Mouse (Mus musculus) lung, postnatal 0 days (tissue): ENCODE measurements around the gene Gm17655. TPM values are rescaled to one million over a fixed set of nuclear protein-coding genes. Genes with fewer than 3 reads are reported as not detected.
A peak's percentile ranks its signal among the peaks of the same experiment; 100 is the strongest.

Experiments used
- ATAC-seq: fragments of 200-750 bp; cut with Nextera tagmentation; 2 replicates; pipeline ENCODE4 v1.8.0; 2017; ENCODE audit warnings: moderate library complexity
- DNase-seq: peaks from one replicate; pipeline ENCODE4 v3.0.0-alpha.2; 2016; ENCODE audit warnings: low spot score
- H3K27ac ChIP-seq: fragments of 300-500 bp; sonication (generic); 2 replicates; pipeline ENCODE4 v1.5.1; 2014; ENCODE audit warnings: antibody characterized with exemption, mild to moderate bottlenecking, low read length, mixed read lengths
- H3K27me3 ChIP-seq: fragments of 300-500 bp; sonication (generic); replicated peaks from 2 replicates; pipeline ENCODE4 v1.6.1; 2014; ENCODE audit warnings: low read length, mixed read lengths; ENCODE audit not compliant: insufficient read depth
- H3K36me3 ChIP-seq: fragments of 300-500 bp; sonication (generic); 2 replicates; pipeline ENCODE4 v1.6.1; 2014; ENCODE audit warnings: low read length, mixed read lengths; ENCODE audit not compliant: insufficient read depth
- H3K4me1 ChIP-seq: fragments of 300-500 bp; sonication (generic); 2 replicates; pipeline ENCODE4 v1.6.1; 2014; ENCODE audit warnings: antibody characterized with exemption, low read depth, low read length, mixed read lengths; ENCODE audit not compliant: insufficient read depth
- H3K4me2 ChIP-seq: fragments of 300-500 bp; sonication (generic); replicated peaks from 2 replicates; pipeline ENCODE4 v1.6.1; 2014; ENCODE audit warnings: low read depth, mild to moderate bottlenecking, low read length, moderate library complexity, mixed read lengths
- H3K4me3 ChIP-seq: fragments of 300-500 bp; sonication (generic); 2 replicates; pipeline ENCODE4 v1.5.1; 2014; ENCODE audit warnings: low read depth, low read length
- H3K9ac ChIP-seq: fragments of 300-500 bp; sonication (generic); replicated peaks from 2 replicates; pipeline ENCODE4 v1.6.1; 2014; ENCODE audit warnings: low read depth, mild to moderate bottlenecking
- H3K9me3 ChIP-seq: fragments of 300-500 bp; sonication (generic); 2 replicates; pipeline ENCODE4 v1.6.1; 2016; ENCODE audit warnings: low read length, mixed read lengths
- CTCF ChIP-seq: IDR thresholded peaks from 2 replicates; pipeline ENCODE4 v1.5.1; 2016; ENCODE audit warnings: antibody characterized with exemption, mild to moderate bottlenecking
- EP300 ChIP-seq: IDR thresholded peaks from 2 replicates; pipeline ENCODE4 v1.6.1; 2016; ENCODE audit warnings: antibody characterized with exemption, mild to moderate bottlenecking, control low read depth
- WGBS: fragments of 180-500 bp; shearing (Covaris S2); extraction: QIAGEN DNeasy Blood & Tissue Kit; methylation state at CpG from one replicate; pipeline ENCODE4 v1.1.7; 2014; 5-methylcytosine and 5-hydroxymethylcytosine counted together
- polyA plus RNA-seq: library from polyadenylated mRNA; unstranded; fragments of >200 nt; fragmentation: Nextera tagmentation; extraction: Ambion mirVana; gene quantifications from 2 replicates; pipeline ENCODE4 v1.2.1, GENCODE M21; 2015

The Gm17655 gene
- polyA plus RNA-seq, 1 experiment from 2014 or later, result 1.6 TPM

- DNase-seq, result no peak
- 94% methylated on average over 36 of the region's 36 CpGs for WGBS
Observed at GRCm38 (mm10) chr5:110104616-110105380, 32.5 kb upstream of the Gm17655 start.

GRCm38 (mm10) chr5:110103901-110104615 is 31.7 kb upstream of the Gm17655 start:
- TF ChIP-seq EP300 (no peak), CTCF (no peak)
- WGBS, result 96% methylated on average over 27 of the region's 27 CpGs
- Histone ChIP-seq H3K9me3 (no peaks in the 10 kb centered on the region), H3K36me3 (peaks cover 20% of the 10 kb centered on the region), H3K27ac (no peak overlapping the region), H3K4me3 (no peak overlapping the region), H3K4me2 (no peak overlapping the region), H3K9ac (no peak overlapping the region), H3K27me3 (no peaks in the 10 kb centered on the region), H3K4me1 (peaks cover 14% of the 10 kb centered on the region)
- DNase-seq (no peak), ATAC-seq (no peak)

More at GRCm38 (mm10) chr5:110104616-110105380, 32.5 kb upstream of the Gm17655 start:
- no peaks in the 10 kb centered on the region for H3K27me3 ChIP-seq
- H3K36me3 ChIP-seq, result peaks cover 20% of the 10 kb centered on the region
- no peak overlapping the region for H3K27ac ChIP-seq
- no peaks in the 10 kb centered on the region for H3K9me3 ChIP-seq
- H3K4me2 ChIP-seq, result no peak overlapping the region
- no peak for TF ChIP-seq EP300
- TF ChIP-seq CTCF, result no peak
- no peak for ATAC-seq
- H3K9ac ChIP-seq, result no peak overlapping the region
- no peak overlapping the region for H3K4me3 ChIP-seq
- H3K4me1 ChIP-seq, result peaks cover 14% of the 10 kb centered on the region

- H3K4me1 ChIP-seq, result peaks cover 14% of the 10 kb centered on the region
- H3K36me3 ChIP-seq, result peaks cover 20% of the 10 kb centered on the region
- no peaks in the 10 kb centered on the region for H3K27me3 ChIP-seq
- H3K9me3 ChIP-seq, result no peaks in the 10 kb centered on the region
- DNase-seq (no peak), ATAC-seq (no peak)
- H3K9ac ChIP-seq, result no peak overlapping the region
- no peak overlapping the region for H3K4me2 ChIP-seq
- no peak overlapping the region for H3K27ac ChIP-seq
- no peak overlapping the region for H3K4me3 ChIP-seq
- TF ChIP-seq CTCF (no peak), EP300 (no peak)
- 92% methylated on average over 19 of the region's 19 CpGs for WGBS
Observed at GRCm38 (mm10) chr5:110102853-110103625, 30.7 kb upstream of the Gm17655 start.

- ATAC-seq (no peak), DNase-seq (no peak)
- Histone ChIP-seq H3K9ac (no peak overlapping the region), H3K27ac (no peak overlapping the region), H3K27me3 (no peaks in the 10 kb centered on the region), H3K4me1 (peaks cover 14% of the 10 kb centered on the region), H3K4me3 (no peak overlapping the region), H3K36me3 (peaks cover 20% of the 10 kb centered on the region), H3K9me3 (no peaks in the 10 kb centered on the region), H3K4me2 (no peak overlapping the region)
- 87% methylated on average over 13 of the region's 13 CpGs for WGBS
- TF ChIP-seq EP300 (no peak), CTCF (no peak)
Observed at GRCm38 (mm10) chr5:110102429-110102828, 30.1 kb upstream of the Gm17655 start.

GRCm38 (mm10) chr5:110101716-110102347 is 29.5 kb upstream of the Gm17655 start:
- H3K36me3 ChIP-seq, result peaks cover 20% of the 10 kb centered on the region
- H3K27me3 ChIP-seq, result no peaks in the 10 kb centered on the region
- 11% methylated on average over 34 of the region's 34 CpGs for WGBS
- peak overlapping the region; percentile 28 for H3K4me3 ChIP-seq
- peaks cover 14% of the 10 kb centered on the region for H3K4me1 ChIP-seq
- H3K9me3 ChIP-seq, result no peaks in the 10 kb centered on the region
- DNase-seq, result no peak
- H3K4me2 ChIP-seq, result peak overlapping the region; percentile 57
- H3K27ac ChIP-seq, result no peak overlapping the region
- TF ChIP-seq EP300 (no peak), CTCF (no peak)
- 0 out of 2 replicates have a peak, but pooled peaks have one; percentile 12 for ATAC-seq
- no peak overlapping the region for H3K9ac ChIP-seq
